Mouse (Mus musculus): ENCODE data around the gene Acaca.

Acaca gene

GRCm38 (mm10) chr11:84442554-84443331 lies 313.3 kb downstream of the Acaca start:
- intact Hi-C loops (cut with DNase I): no loop called here

Measured in adrenal gland (tissue).